Mouse (Mus musculus) liver, embryonic 12.5 days (tissue): Measurements from ENCODE around the gene Irf4. TPM values are rescaled to one million over a fixed set of nuclear protein-coding genes. Genes with fewer than 3 reads are reported as not detected.

Experiments used
- ATAC-seq: fragments of 200-750 bp; cut with Nextera tagmentation; 2 replicates; pipeline ENCODE4 v1.8.0; 2017; ENCODE audit warnings: moderate number of reproducible peaks, mild to moderate bottlenecking, moderate library complexity
- H3K27ac ChIP-seq: fragments of 300-500 bp; sonication (generic); 2 replicates; pipeline ENCODE4 v1.5.1; 2016; ENCODE audit warnings: mild to moderate bottlenecking
- H3K27me3 ChIP-seq: fragments of 300-500 bp; sonication (generic); replicated peaks from 2 replicates; pipeline ENCODE4 v1.6.1; 2016; ENCODE audit warnings: mild to moderate bottlenecking, moderate library complexity
- H3K36me3 ChIP-seq: fragments of 300-500 bp; sonication (generic); 2 replicates; pipeline ENCODE4 v1.6.1; 2016; ENCODE audit warnings: mild to moderate bottlenecking, moderate library complexity
- H3K4me1 ChIP-seq: fragments of 300-500 bp; sonication (generic); 2 replicates; pipeline ENCODE4 v1.6.1; 2016
- H3K4me2 ChIP-seq: fragments of 300-500 bp; sonication (generic); 2 replicates; pipeline ENCODE4 v1.6.1; 2016; ENCODE audit warnings: mild to moderate bottlenecking, moderate library complexity
- H3K4me3 ChIP-seq: fragments of 300-500 bp; sonication (generic); 2 replicates; pipeline ENCODE4 v1.5.1; 2016; ENCODE audit warnings: mild to moderate bottlenecking, moderate library complexity
- H3K9ac ChIP-seq: fragments of 300-500 bp; sonication (generic); 2 replicates; pipeline ENCODE4 v1.6.1; 2016; ENCODE audit warnings: mild to moderate bottlenecking, moderate library complexity
- H3K9me3 ChIP-seq: fragments of 300-500 bp; sonication (generic); replicated peaks from 2 replicates; pipeline ENCODE4 v1.6.1; 2016; ENCODE audit warnings: mild to moderate bottlenecking, moderate library complexity
- WGBS: fragments of 180-500 bp; shearing (Covaris S2); methylation state at CpG from one replicate; pipeline ENCODE4 v1.1.7; 2016; ENCODE audit not compliant: insufficient replicate concordance; 5-methylcytosine and 5-hydroxymethylcytosine counted together
- polyA plus RNA-seq: library from polyadenylated mRNA; unstranded; fragments of >200 nt; fragmentation: Nextera tagmentation; extraction: Ambion mirVana; gene quantifications from 2 replicates; pipeline ENCODE4 v1.2.1, GENCODE M21; 2016

Gene Irf4
- 0.05 TPM in 1 of 2 replicates, not detected in the other for polyA plus RNA-seq

DNA sequence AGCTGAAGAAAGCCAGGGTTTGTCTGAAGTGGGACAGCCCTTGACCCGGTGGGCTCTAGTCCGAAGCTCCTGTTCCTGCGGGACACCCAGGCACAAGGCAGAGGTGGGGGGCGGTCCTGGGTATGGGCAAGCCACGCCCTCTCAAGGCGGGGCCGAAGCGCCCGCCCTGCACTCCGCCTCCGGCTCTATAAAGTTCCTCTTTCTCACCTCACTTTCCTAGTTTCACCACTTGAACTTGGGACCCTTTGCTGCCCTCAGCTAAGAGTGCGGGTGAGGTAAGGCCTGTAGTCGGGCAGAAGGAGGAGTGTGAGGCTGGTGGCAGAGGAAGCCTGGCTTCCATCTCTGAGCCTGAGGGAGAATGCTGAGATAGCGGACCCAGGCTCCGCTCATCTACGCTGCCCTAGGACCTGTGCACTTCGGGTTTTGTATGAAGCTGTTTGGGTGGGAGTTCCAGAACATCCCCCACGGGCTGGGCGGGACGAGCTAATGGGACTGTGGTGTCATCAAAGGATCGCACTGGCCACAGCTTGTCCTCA, at the start of gene Irf4:
Gene Irf4 (plus strand): TSS at position 206 of the 536 bp plus-strand sequence.
- no peak within 1 kb of the TSS for H3K27ac ChIP-seq
- H3K4me3 ChIP-seq = peak within 1 kb of the TSS; percentile 40
- no peaks in the 10 kb centered on the region for H3K36me3 ChIP-seq
- H3K4me1 ChIP-seq = peaks cover 12% of the 10 kb centered on the region
- no peak within 1 kb of the TSS for H3K9ac ChIP-seq
- H3K4me2 ChIP-seq = peak within 1 kb of the TSS; percentile 60
- peaks cover 68% of the 10 kb centered on the region for H3K27me3 ChIP-seq
- 2% methylated on average over 21 of the region's 21 CpGs for WGBS
- peak; percentile 57; the same call in 1 of the 2 replicates for ATAC-seq
- no peaks in the 10 kb centered on the region for H3K9me3 ChIP-seq

DNA sequence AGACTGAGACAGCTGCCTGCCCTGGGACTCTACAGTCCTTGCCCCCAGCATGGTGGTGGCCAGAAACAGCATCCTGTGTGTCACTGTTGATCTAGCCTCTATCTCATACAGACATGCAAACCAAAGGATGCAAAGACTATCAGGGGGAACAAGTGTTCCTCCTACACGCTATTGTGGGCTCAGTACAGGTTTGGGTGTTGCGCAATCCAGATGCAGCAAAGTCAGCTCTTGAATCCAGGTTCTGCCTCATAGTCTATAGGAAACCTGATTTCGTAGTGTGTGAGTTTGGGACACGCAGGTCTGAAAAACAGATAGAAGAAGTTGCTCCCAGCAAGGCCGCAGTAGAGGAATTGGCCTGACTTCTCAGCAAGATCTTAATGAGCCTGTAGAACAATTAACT, 46.3 kb upstream of the Irf4 start:
- no peak for ATAC-seq
- H3K4me3 ChIP-seq = no peak overlapping the region
- no peaks in the 10 kb centered on the region for H3K36me3 ChIP-seq
- no peaks in the 10 kb centered on the region for H3K27me3 ChIP-seq
- H3K4me2 ChIP-seq = no peak overlapping the region
- 68% methylated on average over 5 of the region's 5 CpGs for WGBS
- H3K9me3 ChIP-seq = no peaks in the 10 kb centered on the region
- no peak overlapping the region for H3K9ac ChIP-seq
- H3K4me1 ChIP-seq = no peaks in the 10 kb centered on the region
- H3K27ac ChIP-seq = no peak overlapping the region

DNA sequence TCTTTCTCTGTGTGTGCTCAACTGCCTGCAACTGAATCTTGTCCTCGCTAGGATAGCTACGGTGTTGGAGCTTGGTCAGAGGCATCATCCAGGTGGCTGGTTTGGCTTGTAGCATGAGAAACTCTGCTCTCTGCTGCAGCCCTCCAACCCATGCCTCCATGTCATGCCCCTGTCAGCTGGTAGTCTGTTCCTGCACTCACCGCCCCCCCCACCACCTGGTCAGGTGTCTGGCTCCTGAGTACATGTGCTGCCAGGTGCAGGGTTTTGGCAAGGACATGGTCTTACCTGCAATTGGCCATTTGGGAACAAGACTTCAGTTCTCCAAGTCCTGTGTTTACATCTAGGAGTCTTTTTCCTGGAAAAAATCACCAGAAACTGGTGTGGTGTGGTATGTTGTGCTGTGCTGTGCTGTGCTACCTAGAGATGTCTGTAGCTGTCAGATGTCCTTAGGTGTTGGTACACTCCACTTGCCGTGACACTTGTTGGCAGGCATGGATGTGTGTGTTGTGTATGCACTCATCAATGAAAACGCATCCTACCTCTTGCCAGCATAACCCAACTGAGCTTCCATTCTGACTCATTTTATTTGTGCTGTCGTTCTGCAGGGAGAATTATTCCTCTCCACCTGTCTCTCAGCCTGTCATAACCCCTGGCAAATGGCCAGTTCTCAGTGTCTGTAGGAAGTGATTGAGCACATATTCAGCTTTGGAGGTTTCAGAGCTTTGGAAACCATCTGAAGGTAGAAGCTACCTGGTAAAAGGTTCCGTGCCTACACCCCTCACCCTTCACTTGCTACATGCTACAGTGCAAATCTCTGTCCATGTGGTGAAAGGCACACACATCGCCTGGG, 44.6 kb upstream of the Irf4 start:
- no peak for ATAC-seq
- H3K9ac ChIP-seq = no peak overlapping the region
- no peak overlapping the region for H3K4me2 ChIP-seq
- WGBS = 66% methylated on average over 8 of the region's 8 CpGs
- no peaks in the 10 kb centered on the region for H3K9me3 ChIP-seq
- H3K36me3 ChIP-seq = no peaks in the 10 kb centered on the region; the same call in 1 of the 2 replicates
- H3K27me3 ChIP-seq = no peaks in the 10 kb centered on the region
- H3K27ac ChIP-seq = no peak overlapping the region
- no peak overlapping the region for H3K4me3 ChIP-seq
- no peaks in the 10 kb centered on the region for H3K4me1 ChIP-seq

GRCm38 (mm10) chr13:30711066-30711465, 38.0 kb upstream of the Irf4 start:
- no peaks in the 10 kb centered on the region for H3K9me3 ChIP-seq
- WGBS = 54% methylated on average over 2 of the region's 2 CpGs
- H3K36me3 ChIP-seq = no peaks in the 10 kb centered on the region; the same call in 1 of the 2 replicates
- no peak overlapping the region for H3K4me2 ChIP-seq
- H3K4me3 ChIP-seq = no peak overlapping the region
- no peak overlapping the region for H3K9ac ChIP-seq
- ATAC-seq = no peak
- no peaks in the 10 kb centered on the region for H3K27me3 ChIP-seq
- no peak overlapping the region for H3K27ac ChIP-seq
- H3K4me1 ChIP-seq = no peaks in the 10 kb centered on the region

- Histone ChIP-seq H3K9me3 (no peaks in the 10 kb centered on the region), H3K27me3 (no peaks in the 10 kb centered on the region), H3K4me1 (no peaks in the 10 kb centered on the region), H3K4me3 (no peak overlapping the region), H3K9ac (no peak overlapping the region), H3K4me2 (no peak overlapping the region), H3K27ac (no peak overlapping the region), H3K36me3 (no peaks in the 10 kb centered on the region; the same call in 1 of the 2 replicates)
- no peak for ATAC-seq
- 73% methylated on average over 3 of the region's 3 CpGs for WGBS
Observed at GRCm38 (mm10) chr13:30711711-30712110, 37.3 kb upstream of the Irf4 start.

- ATAC-seq = no peak
- no peak overlapping the region for H3K27ac ChIP-seq
- no peak overlapping the region for H3K4me2 ChIP-seq
- no peaks in the 10 kb centered on the region for H3K9me3 ChIP-seq
- H3K4me1 ChIP-seq = no peaks in the 10 kb centered on the region
- no peak overlapping the region for H3K9ac ChIP-seq
- 74% methylated on average over 6 of the region's 6 CpGs for WGBS
- no peaks in the 10 kb centered on the region for H3K27me3 ChIP-seq
- no peaks in the 10 kb centered on the region; the same call in 1 of the 2 replicates for H3K36me3 ChIP-seq
- no peak overlapping the region for H3K4me3 ChIP-seq
Observed at GRCm38 (mm10) chr13:30712280-30712679, 36.7 kb upstream of the Irf4 start.

DNA sequence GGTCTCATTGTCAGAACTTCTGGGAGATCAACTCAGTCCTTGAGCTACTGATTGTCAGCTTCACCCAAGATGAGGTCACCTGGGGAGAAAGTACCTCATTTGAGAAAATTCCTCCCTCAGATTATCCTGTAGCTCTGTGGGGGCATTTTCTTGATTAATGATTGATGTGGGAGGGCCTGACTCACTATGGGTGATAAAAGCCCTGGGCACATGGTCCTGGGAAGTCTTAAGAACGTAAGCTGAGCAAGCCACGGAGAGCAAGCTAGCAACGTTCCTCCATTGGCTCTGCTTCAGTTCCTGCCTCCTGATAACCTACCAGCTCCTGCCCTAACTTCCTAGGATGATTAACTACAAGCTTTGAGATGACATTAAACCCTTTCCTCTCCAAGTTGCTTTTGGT, 35.4 kb upstream of the Irf4 start:
- ATAC-seq = no peak
- no peaks in the 10 kb centered on the region for H3K4me1 ChIP-seq
- H3K27ac ChIP-seq = no peak overlapping the region
- no peak overlapping the region for H3K4me3 ChIP-seq
- no peak overlapping the region for H3K4me2 ChIP-seq
- H3K27me3 ChIP-seq = no peaks in the 10 kb centered on the region
- H3K36me3 ChIP-seq = no peaks in the 10 kb centered on the region; the same call in 1 of the 2 replicates
- 42% methylated on average over 3 of the region's 3 CpGs for WGBS
- no peak overlapping the region for H3K9ac ChIP-seq
- H3K9me3 ChIP-seq = no peaks in the 10 kb centered on the region

DNA sequence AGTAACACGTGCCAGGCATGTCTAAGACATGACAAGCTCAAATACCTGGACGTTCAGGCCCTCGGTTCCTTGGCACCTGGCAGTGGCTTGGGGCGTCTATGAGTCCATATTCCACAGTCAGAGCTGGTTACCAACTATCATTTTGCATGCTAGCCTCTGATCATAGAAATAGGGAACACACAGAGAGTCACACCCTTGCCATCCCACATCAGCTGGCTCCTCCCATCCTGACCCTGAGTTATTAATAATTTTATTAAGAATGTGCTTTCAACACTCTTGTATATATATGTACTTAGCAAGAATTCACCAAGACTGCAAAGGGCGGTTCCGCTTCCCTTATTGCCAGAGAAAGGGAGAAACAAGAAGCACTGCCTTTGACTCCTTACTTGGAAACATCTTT, 34.5 kb upstream of the Irf4 start:
- Histone ChIP-seq H3K4me2 (no peak overlapping the region), H3K9me3 (no peaks in the 10 kb centered on the region), H3K27me3 (no peaks in the 10 kb centered on the region), H3K36me3 (no peaks in the 10 kb centered on the region), H3K4me3 (no peak overlapping the region), H3K9ac (no peak overlapping the region), H3K27ac (no peak overlapping the region), H3K4me1 (no peaks in the 10 kb centered on the region)
- 74% methylated on average over 6 of the region's 6 CpGs for WGBS
- ATAC-seq = no peak

- H3K4me2 ChIP-seq = no peak overlapping the region
- H3K4me3 ChIP-seq = no peak overlapping the region
- no peak overlapping the region for H3K9ac ChIP-seq
- WGBS = 80% methylated on average over 7 of the region's 7 CpGs
- no peak overlapping the region for H3K27ac ChIP-seq
- H3K4me1 ChIP-seq = no peaks in the 10 kb centered on the region
- H3K36me3 ChIP-seq = no peaks in the 10 kb centered on the region
- no peak for ATAC-seq
- H3K9me3 ChIP-seq = no peaks in the 10 kb centered on the region
- H3K27me3 ChIP-seq = no peaks in the 10 kb centered on the region
Observed at GRCm38 (mm10) chr13:30715060-30715459, 34.0 kb upstream of the Irf4 start.

DNA sequence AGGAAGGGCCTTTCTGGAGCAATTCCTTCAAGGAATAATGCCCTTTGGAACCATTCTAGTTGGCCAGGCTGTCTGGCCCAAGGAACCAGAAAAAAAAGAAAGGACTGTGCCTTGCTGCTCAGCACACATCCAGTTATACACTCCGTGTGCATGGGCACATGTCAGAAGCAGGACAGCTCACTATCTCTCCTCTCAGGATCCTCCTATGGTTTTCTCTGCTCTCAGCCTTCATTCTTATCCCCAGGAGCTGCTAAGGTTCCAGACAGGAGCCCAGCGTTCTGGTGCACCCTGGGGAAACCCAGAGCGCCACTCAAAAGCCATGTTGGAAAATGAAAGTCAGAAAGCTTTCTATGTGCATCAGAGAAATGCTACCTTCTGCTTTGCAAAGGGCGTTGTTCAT, 33.5 kb upstream of the Irf4 start:
- 57% methylated on average over 4 of the region's 4 CpGs for WGBS
- no peaks in the 10 kb centered on the region for H3K36me3 ChIP-seq
- H3K4me1 ChIP-seq = no peaks in the 10 kb centered on the region
- H3K4me2 ChIP-seq = no peak overlapping the region
- no peak for ATAC-seq
- no peaks in the 10 kb centered on the region for H3K9me3 ChIP-seq
- H3K4me3 ChIP-seq = no peak overlapping the region
- H3K9ac ChIP-seq = no peak overlapping the region
- no peaks in the 10 kb centered on the region for H3K27me3 ChIP-seq
- H3K27ac ChIP-seq = no peak overlapping the region

DNA sequence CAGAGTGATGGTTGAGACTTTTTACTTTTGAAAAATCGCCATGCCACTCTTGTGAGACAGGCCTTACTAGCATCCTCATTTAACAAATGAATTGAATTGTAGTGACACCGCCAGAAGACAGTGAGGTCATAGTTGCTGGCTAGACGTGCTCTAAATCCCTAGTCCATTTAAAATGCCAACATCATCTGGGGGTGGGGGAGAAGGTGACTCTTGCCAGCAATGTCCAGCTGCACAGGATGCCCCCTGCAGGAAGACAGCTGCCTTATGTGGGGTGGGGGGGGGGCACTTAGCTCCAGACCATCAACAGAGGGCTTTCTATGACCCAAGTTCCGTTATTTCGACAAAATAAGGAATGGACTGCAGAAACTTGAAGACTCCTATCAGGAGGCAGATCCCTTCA, 32.4 kb upstream of the Irf4 start:
- ATAC-seq = no peak
- no peaks in the 10 kb centered on the region for H3K27me3 ChIP-seq
- no peak overlapping the region for H3K9ac ChIP-seq
- H3K27ac ChIP-seq = no peak overlapping the region
- no peaks in the 10 kb centered on the region for H3K4me1 ChIP-seq
- H3K9me3 ChIP-seq = no peaks in the 10 kb centered on the region
- H3K36me3 ChIP-seq = no peaks in the 10 kb centered on the region
- H3K4me2 ChIP-seq = no peak overlapping the region
- WGBS = 59% methylated on average over 5 of the region's 5 CpGs
- H3K4me3 ChIP-seq = no peak overlapping the region

- no peak overlapping the region for H3K4me2 ChIP-seq
- no peak overlapping the region for H3K4me3 ChIP-seq
- H3K27me3 ChIP-seq = no peaks in the 10 kb centered on the region
- no peaks in the 10 kb centered on the region for H3K36me3 ChIP-seq
- no peaks in the 10 kb centered on the region for H3K4me1 ChIP-seq
- ATAC-seq = no peak
- no peak overlapping the region for H3K9ac ChIP-seq
- WGBS = 39% methylated on average over 7 of the region's 7 CpGs
- H3K9me3 ChIP-seq = no peaks in the 10 kb centered on the region
- no peak overlapping the region for H3K27ac ChIP-seq
Observed at GRCm38 (mm10) chr13:30722601-30723000, 26.4 kb upstream of the Irf4 start.
